Mouse (Mus musculus): ENCODE results near the gene Nfil3. TPM values are rescaled to one million over a fixed set of nuclear protein-coding genes. Genes with fewer than 3 reads are reported as not detected.

Gene Nfil3
- polyA plus RNA-seq, 1 experiment from 2014 or later, result 25.8 TPM

- peaks cover 4% of the 10 kb centered on the region; the same call in 1 of the 2 replicates for H3K27me3 ChIP-seq (ENCODE audit: control insufficient read depth, insufficient read depth, low read length)
- H3K4me3 ChIP-seq (ENCODE audit: low read depth, low read length), result peak overlapping the region; percentile 84
- no peaks in the 10 kb centered on the region for H3K36me3 ChIP-seq (ENCODE audit: control insufficient read depth, insufficient read depth, low read length)
- H3K4me1 ChIP-seq (ENCODE audit: control insufficient read depth, insufficient read depth, low read length), result peaks cover 12% of the 10 kb centered on the region
- H3K9me3 ChIP-seq (ENCODE audit: control insufficient read depth, low read depth, low read length), result no peaks in the 10 kb centered on the region
- peak; percentile 64 for ATAC-seq (ENCODE audit: insufficient number of reproducible peaks, insufficient read depth, low FRiP score, low read depth)
- H3K27ac ChIP-seq (ENCODE audit: low read length), result peak overlapping the region; percentile 92
- H3K9ac ChIP-seq (replicated peaks; ENCODE audit: low read depth, low read length), result peak overlapping the region; percentile 92
- peak overlapping the region; percentile 99 for H3K4me2 ChIP-seq (replicated peaks; ENCODE audit: low read depth, low read length)
- WGBS, result under 1% methylated on average over 70 of the region's 77 CpGs
These were observed 492 bp downstream of the Nfil3 start for GRCm38 (mm10) chr13:52980211-52980950.

GRCm38 (mm10) chr13:52979331-52980051 lies 1.4 kb downstream of the Nfil3 start:
- H3K4me1 ChIP-seq (ENCODE audit: control insufficient read depth, insufficient read depth, low read length), result peaks cover 17% of the 10 kb centered on the region
- H3K27ac ChIP-seq (ENCODE audit: low read length), result peak overlapping the region; percentile 92; the same call in 1 of the 2 replicates
- ATAC-seq (ENCODE audit: insufficient number of reproducible peaks, insufficient read depth, low FRiP score, low read depth), result no peak
- 1% methylated on average over 22 of the region's 22 CpGs for WGBS
- peak overlapping the region; percentile 92 for H3K9ac ChIP-seq (replicated peaks; ENCODE audit: low read depth, low read length)
- H3K36me3 ChIP-seq (ENCODE audit: control insufficient read depth, insufficient read depth, low read length), result no peaks in the 10 kb centered on the region
- H3K27me3 ChIP-seq (ENCODE audit: control insufficient read depth, insufficient read depth, low read length), result peaks cover 4% of the 10 kb centered on the region; the same call in 1 of the 2 replicates
- no peaks in the 10 kb centered on the region for H3K9me3 ChIP-seq (ENCODE audit: control insufficient read depth, low read depth, low read length)
- H3K4me3 ChIP-seq (ENCODE audit: low read depth, low read length), result peak overlapping the region; percentile 84
- peak overlapping the region; percentile 99 for H3K4me2 ChIP-seq (replicated peaks; ENCODE audit: low read depth, low read length)

GRCm38 (mm10) chr13:52978321-52978981 lies 2.4 kb downstream of the Nfil3 start:
- H3K27ac ChIP-seq (ENCODE audit: low read length), result peak overlapping the region; percentile 61
- peaks cover 17% of the 10 kb centered on the region for H3K4me1 ChIP-seq (ENCODE audit: control insufficient read depth, insufficient read depth, low read length)
- WGBS, result under 1% methylated on average over 61 of the region's 64 CpGs
- peak overlapping the region; percentile 84 for H3K4me3 ChIP-seq (ENCODE audit: low read depth, low read length)
- H3K27me3 ChIP-seq (ENCODE audit: control insufficient read depth, insufficient read depth, low read length), result peaks cover 4% of the 10 kb centered on the region; the same call in 1 of the 2 replicates
- H3K9me3 ChIP-seq (ENCODE audit: control insufficient read depth, low read depth, low read length), result no peaks in the 10 kb centered on the region
- H3K9ac ChIP-seq (replicated peaks; ENCODE audit: low read depth, low read length), result peak overlapping the region; percentile 64
- H3K36me3 ChIP-seq (ENCODE audit: control insufficient read depth, insufficient read depth, low read length), result no peaks in the 10 kb centered on the region
- peak overlapping the region; percentile 99 for H3K4me2 ChIP-seq (replicated peaks; ENCODE audit: low read depth, low read length)
- ATAC-seq (ENCODE audit: insufficient number of reproducible peaks, insufficient read depth, low FRiP score, low read depth), result peak; percentile 29; the same call in 1 of the 2 replicates

- Histone ChIP-seq H3K4me3 (ENCODE audit: low read depth, low read length) (peak overlapping the region; percentile 84), H3K4me2 (replicated peaks; ENCODE audit: low read depth, low read length) (peak overlapping the region; percentile 99), H3K36me3 (ENCODE audit: control insufficient read depth, insufficient read depth, low read length) (no peaks in the 10 kb centered on the region), H3K4me1 (ENCODE audit: control insufficient read depth, insufficient read depth, low read length) (peaks cover 17% of the 10 kb centered on the region), H3K27ac (ENCODE audit: low read length) (no peak overlapping the region), H3K9me3 (ENCODE audit: control insufficient read depth, low read depth, low read length) (no peaks in the 10 kb centered on the region), H3K27me3 (ENCODE audit: control insufficient read depth, insufficient read depth, low read length) (peaks cover 4% of the 10 kb centered on the region; the same call in 1 of the 2 replicates), H3K9ac (replicated peaks; ENCODE audit: low read depth, low read length) (no peak overlapping the region)
- no peak for ATAC-seq (ENCODE audit: insufficient number of reproducible peaks, insufficient read depth, low FRiP score, low read depth)
- WGBS, result 35% methylated on average over 4 of the region's 4 CpGs
These were observed 3.1 kb downstream of the Nfil3 start for GRCm38 (mm10) chr13:52977757-52978156.

GRCm38 (mm10) chr13:52977221-52977609 lies 3.7 kb downstream of the Nfil3 start:
- 83% methylated on average over 9 of the region's 9 CpGs for WGBS
- H3K9me3 ChIP-seq (ENCODE audit: control insufficient read depth, low read depth, low read length), result no peaks in the 10 kb centered on the region
- H3K36me3 ChIP-seq (ENCODE audit: control insufficient read depth, insufficient read depth, low read length), result no peaks in the 10 kb centered on the region
- ATAC-seq (ENCODE audit: insufficient number of reproducible peaks, insufficient read depth, low FRiP score, low read depth), result no peak
- peaks cover 16% of the 10 kb centered on the region for H3K4me1 ChIP-seq (ENCODE audit: control insufficient read depth, insufficient read depth, low read length)
- H3K4me3 ChIP-seq (ENCODE audit: low read depth, low read length), result no peak overlapping the region
- no peak overlapping the region for H3K27ac ChIP-seq (ENCODE audit: low read length)
- peaks cover 4% of the 10 kb centered on the region; the same call in 1 of the 2 replicates for H3K27me3 ChIP-seq (ENCODE audit: control insufficient read depth, insufficient read depth, low read length)
- no peak overlapping the region for H3K9ac ChIP-seq (replicated peaks; ENCODE audit: low read depth, low read length)
- no peak overlapping the region for H3K4me2 ChIP-seq (replicated peaks; ENCODE audit: low read depth, low read length)

- no peak for ATAC-seq (ENCODE audit: insufficient number of reproducible peaks, insufficient read depth, low FRiP score, low read depth)
- no peak overlapping the region for H3K4me3 ChIP-seq (ENCODE audit: low read depth, low read length)
- H3K27me3 ChIP-seq (ENCODE audit: control insufficient read depth, insufficient read depth, low read length), result peaks cover 4% of the 10 kb centered on the region; the same call in 1 of the 2 replicates
- H3K9ac ChIP-seq (replicated peaks; ENCODE audit: low read depth, low read length), result no peak overlapping the region
- no peaks in the 10 kb centered on the region for H3K36me3 ChIP-seq (ENCODE audit: control insufficient read depth, insufficient read depth, low read length)
- peaks cover 10% of the 10 kb centered on the region; the same call in 1 of the 2 replicates for H3K4me1 ChIP-seq (ENCODE audit: control insufficient read depth, insufficient read depth, low read length)
- 59% methylated on average over 16 of the region's 16 CpGs for WGBS
- H3K4me2 ChIP-seq (replicated peaks; ENCODE audit: low read depth, low read length), result no peak overlapping the region
- H3K27ac ChIP-seq (ENCODE audit: low read length), result no peak overlapping the region
- no peaks in the 10 kb centered on the region for H3K9me3 ChIP-seq (ENCODE audit: control insufficient read depth, low read depth, low read length)
These were observed 4.2 kb downstream of the Nfil3 start for GRCm38 (mm10) chr13:52976510-52977220.

GRCm38 (mm10) chr13:52976130-52976509 lies 4.8 kb downstream of the Nfil3 start:
- Histone ChIP-seq H3K4me2 (replicated peaks; ENCODE audit: low read depth, low read length) (no peak overlapping the region), H3K4me3 (ENCODE audit: low read depth, low read length) (no peak overlapping the region), H3K36me3 (ENCODE audit: control insufficient read depth, insufficient read depth, low read length) (no peaks in the 10 kb centered on the region), H3K27me3 (ENCODE audit: control insufficient read depth, insufficient read depth, low read length) (no peaks in the 10 kb centered on the region), H3K9me3 (ENCODE audit: control insufficient read depth, low read depth, low read length) (no peaks in the 10 kb centered on the region), H3K4me1 (ENCODE audit: control insufficient read depth, insufficient read depth, low read length) (peaks cover 9% of the 10 kb centered on the region; the same call in 1 of the 2 replicates), H3K9ac (replicated peaks; ENCODE audit: low read depth, low read length) (no peak overlapping the region), H3K27ac (ENCODE audit: low read length) (no peak overlapping the region)
- no peak for ATAC-seq (ENCODE audit: insufficient number of reproducible peaks, insufficient read depth, low FRiP score, low read depth)
- WGBS, result 55% methylated on average over 8 of the region's 8 CpGs

GRCm38 (mm10) chr13:52974676-52975075 lies 6.2 kb downstream of the Nfil3 start:
- no peaks in the 10 kb centered on the region for H3K9me3 ChIP-seq (ENCODE audit: control insufficient read depth, low read depth, low read length)
- 49% methylated on average over 3 of the region's 3 CpGs for WGBS
- H3K4me3 ChIP-seq (ENCODE audit: low read depth, low read length), result no peak overlapping the region
- no peak overlapping the region for H3K27ac ChIP-seq (ENCODE audit: low read length)
- no peak overlapping the region for H3K9ac ChIP-seq (replicated peaks; ENCODE audit: low read depth, low read length)
- peaks cover 9% of the 10 kb centered on the region; the same call in 1 of the 2 replicates for H3K4me1 ChIP-seq (ENCODE audit: control insufficient read depth, insufficient read depth, low read length)
- H3K36me3 ChIP-seq (ENCODE audit: control insufficient read depth, insufficient read depth, low read length), result no peaks in the 10 kb centered on the region
- ATAC-seq (ENCODE audit: insufficient number of reproducible peaks, insufficient read depth, low FRiP score, low read depth), result no peak
- no peaks in the 10 kb centered on the region for H3K27me3 ChIP-seq (ENCODE audit: control insufficient read depth, insufficient read depth, low read length)
- no peak overlapping the region for H3K4me2 ChIP-seq (replicated peaks; ENCODE audit: low read depth, low read length)
